Mouse (Mus musculus): ENCODE results near the gene Ccdc153.

GRCm38 (mm10) chr9:44239447-44239846, 1.0 kb upstream of the Ccdc153 start:
- TF ChIP-seq GATA1 (IDR thresholded peaks at IDR 0.05; ENCODE audit: borderline replicate concordance, low read length) (no peak), FLI1 (IDR thresholded peaks at IDR 0.05; ENCODE audit: low read length) (no peak)

Data from megakaryocyte, embryonic 14.5 days (primary cell).